In genomic region chr8:44093491-44093890, GRCm38 (mm10) we compare ENCODE assay signal across 22 mouse cellular contexts.
DNase-seq lines count a peak whose midpoint lies in the region; ATAC-seq and TF ChIP-seq lines count a peak whose summit lies in the region.
"Had no signal": no experiment of that assay in that cellular context is flagged by ENCODE, and none has a peak within 500 bp of the region (broad histone marks: within the 10 kb centered on the region; RNA-seq: fewer than 3 reads in every experiment).

No protein-coding gene starts in this region.

- no peak overlapping the region for H3K9ac ChIP-seq in kidney, postnatal 0 days (ENCODE audit: low read depth, low read length)
- H3K9ac ChIP-seq: forebrain, embryonic 15.5 days; heart, embryonic 12.5 days; hindbrain, embryonic 14.5 days; intestine, embryonic 15.5 days had no signal

- H3K36me3 ChIP-seq in kidney, postnatal 0 days (ENCODE audit: insufficient read depth, low read length): no peaks in the 10 kb centered on the region
- H3K36me3 ChIP-seq in myocyte (ENCODE audit: control insufficient read depth, insufficient read depth): no peaks in the 10 kb centered on the region
- H3K36me3 ChIP-seq: embryonic facial prominence, embryonic 10.5 days; forebrain, embryonic 15.5 days; G1E; heart, embryonic 12.5 days; hindbrain, embryonic 10.5 days; intestine, embryonic 15.5 days had no signal

- H3K79me2 ChIP-seq in myocyte (ENCODE audit: control insufficient read depth, insufficient read depth): no peaks in the 10 kb centered on the region

- H3K4me1 ChIP-seq in kidney, postnatal 0 days (replicated peaks; ENCODE audit: insufficient read depth, low read length): no peaks in the 10 kb centered on the region
- H3K4me1 ChIP-seq: embryonic facial prominence, embryonic 10.5 days; forebrain, embryonic 15.5 days; heart, embryonic 12.5 days; hindbrain, embryonic 10.5 days; intestine, embryonic 15.5 days had no signal

- no peak overlapping the region for H3K4me2 ChIP-seq in kidney, postnatal 0 days (ENCODE audit: low read length)
- H3K4me2 ChIP-seq in myocyte (ENCODE audit: low read depth): peak overlapping the region; percentile 12
- H3K4me2 ChIP-seq: forebrain, embryonic 15.5 days; heart, embryonic 12.5 days; hindbrain, embryonic 14.5 days; intestine, embryonic 15.5 days had no signal

- H3K9me3 ChIP-seq in kidney, postnatal 0 days (replicated peaks; ENCODE audit: low read length): no peaks in the 10 kb centered on the region
- H3K9me3 ChIP-seq: embryonic facial prominence, embryonic 10.5 days; forebrain, embryonic 15.5 days; heart, embryonic 12.5 days; hindbrain, embryonic 10.5 days; intestine, embryonic 15.5 days had no signal

- no peak for ATAC-seq in kidney, postnatal 0 days (replicated peaks; ENCODE audit: low FRiP score, low read depth)
- ATAC-seq in Patski: peak; percentile 68
- ATAC-seq in megakaryocyte-erythroid progenitor cell, adult 5-6 weeks (replicated peaks; ENCODE audit: low FRiP score, low TSS enrichment, poor library complexity, severe bottlenecking): no peak
- ATAC-seq: CD4-positive, CD25-positive, alpha-beta regulatory T cell, adult 4 months; forebrain, embryonic 15.5 days; intestine, embryonic 15.5 days had no signal

- TF ChIP-seq CTCF in kidney, postnatal 0 days (IDR thresholded peaks at IDR 0.05; ENCODE audit: low read depth): no peak
- TF ChIP-seq CTCF in Patski (IDR thresholded peaks at IDR 0.05): no peak

- H3ac ChIP-seq in myocyte (ENCODE audit: control insufficient read depth, insufficient read length): no peak overlapping the region

- CTCF ChIA-PET in Patski (lab: Charles Lee): interaction anchor here (1.2 to 1.5 kb wide), 4 partner anchors 10 to 35 kb away, joined by 3 to 7 read pairs (median 4); no protein-coding TSS in a partner anchor

- no peak overlapping the region for H3K27ac ChIP-seq in kidney, postnatal 0 days
- H3K27ac ChIP-seq: embryonic facial prominence, embryonic 10.5 days; forebrain, embryonic 15.5 days; heart, adult 2 months; hindbrain, embryonic 10.5 days; hindbrain, embryonic 14.5 days; intestine, embryonic 15.5 days had no signal

- H3K4me3 ChIP-seq in kidney, postnatal 0 days (replicated peaks; ENCODE audit: low read depth, low read length): no peak overlapping the region
- no peak overlapping the region for H3K4me3 ChIP-seq in myocyte
- H3K4me3 ChIP-seq: embryonic facial prominence, embryonic 10.5 days; erythroblast, embryonic 14.5 days; forebrain, embryonic 15.5 days; heart, adult 2 months; heart, embryonic 12.5 days; hindbrain, embryonic 10.5 days; intestine, embryonic 15.5 days had no signal

- TF ChIP-seq POLR2A in myocyte (IDR thresholded peaks at IDR 0.05; ENCODE audit: insufficient read length, low read depth): no peak

- in situ Hi-C loops in Patski (cut with MboI; ENCODE audit: low pct_unique_long_range_greater_than_20kb): no loop called here

- POLR2A ChIA-PET in Patski (lab: Charles Lee): interaction anchor here (0.7 kb wide), 1 partner anchor 16 kb away, joined by 4 read pairs; no protein-coding TSS in a partner anchor

- DNase-seq in kidney, postnatal 0 days (ENCODE audit: low spot score): peak; percentile 8
- no peak for DNase-seq in kidney, adult 9 months
- no peak for DNase-seq in Patski (ENCODE audit: low read depth, low spot score)
- no peak for DNase-seq in heart, adult 18-20 months
- no peak for DNase-seq in cerebellum, postnatal 14 days
- DNase-seq: adrenal gland, adult 8-10 months; adrenal gland, postnatal 36 days; cerebellum, adult 11-12 months; cerebellum, adult 9-10 months; heart, adult 2 months; kidney, adult 2 months had no signal

- WGBS in kidney, postnatal 0 days: 53% methylated on average over 1 of the region's 1 CpGs

- no peaks in the 10 kb centered on the region for H3K27me3 ChIP-seq in kidney, postnatal 0 days (ENCODE audit: insufficient read depth, low read length)
- H3K27me3 ChIP-seq in Patski (no peaks in the 10 kb centered on the region), myocyte (ENCODE audit: control insufficient read depth, insufficient read depth, insufficient read length) (no peaks in the 10 kb centered on the region)
- H3K27me3 ChIP-seq: forebrain, embryonic 15.5 days; heart, embryonic 12.5 days; intestine, embryonic 15.5 days had no signal

TF ChIP-seq in myocyte, 11 proteins besides CTCF, POLR2A, EP300 and RAD21:
- TF ChIP-seq CEBPB (IDR thresholded peaks at IDR 0.05; ENCODE audit: insufficient read depth, poor library complexity, severe bottlenecking) (0 out of 2 replicates have a peak, but pooled peaks have one; percentile 27), MYOD1 (IDR thresholded peaks at IDR 0.05; ENCODE audit: control insufficient read depth in 1 of 3, insufficient read length in 2 of 3, low read depth in 2 of 3) (no peak), POLR2AphosphoS2 (IDR thresholded peaks at IDR 0.05; ENCODE audit: insufficient read length, low read depth) (no peak), SRF (IDR thresholded peaks at IDR 0.05; ENCODE audit: control insufficient read depth, insufficient read length, low read depth) (no peak)
